Mouse (Mus musculus) heart, embryonic 11.5 days (tissue): ENCODE measurements at regions not wholly inside any gene's neighbourhood (a gene's known extent, or its start where the extent isn't known, plus 50 kb on each side); places are given as distances from the start of the nearest gene placed in this dataset.

ENCODE experiments used
- ATAC-seq: fragments of 200-750 bp; cut with Nextera tagmentation; replicated peaks from 2 replicates; pipeline ENCODE4 v1.8.0; 2017; ENCODE audit warnings: moderate library complexity; ENCODE audit not compliant: insufficient number of reproducible peaks, low FRiP score, low TSS enrichment
- H3K27ac ChIP-seq: fragments of 300-500 bp; sonication (generic); 2 replicates; pipeline ENCODE4 v1.5.1; 2014; ENCODE audit warnings: mild to moderate bottlenecking, low read depth, low read length
- H3K27me3 ChIP-seq: fragments of 300-500 bp; sonication (generic); 2 replicates; pipeline ENCODE4 v1.6.1; 2014; ENCODE audit warnings: mild to moderate bottlenecking, low read length, mixed read lengths; ENCODE audit not compliant: control insufficient read depth, insufficient read depth
- H3K36me3 ChIP-seq: fragments of 300-500 bp; sonication (generic); 2 replicates; pipeline ENCODE4 v1.6.1; 2014; ENCODE audit warnings: mild to moderate bottlenecking, low read length, moderate library complexity, mixed read lengths; ENCODE audit not compliant: control insufficient read depth, insufficient read depth
- H3K4me1 ChIP-seq: fragments of 300-500 bp; sonication (generic); 2 replicates; pipeline ENCODE4 v1.6.1; 2014; ENCODE audit warnings: low read length; ENCODE audit not compliant: control insufficient read depth, insufficient read depth
- H3K4me2 ChIP-seq: fragments of 300-500 bp; sonication (generic); 2 replicates; pipeline ENCODE4 v1.6.1; 2014; ENCODE audit warnings: mild to moderate bottlenecking, moderate library complexity
- H3K4me3 ChIP-seq: fragments of 300-500 bp; sonication (generic); 2 replicates; pipeline ENCODE4 v1.5.1; 2014; ENCODE audit warnings: low read depth, low read length
- H3K9ac ChIP-seq: fragments of 300-500 bp; sonication (generic); 2 replicates; pipeline ENCODE4 v1.6.1; 2014; ENCODE audit warnings: mild to moderate bottlenecking, low read depth, low read length, moderate library complexity
- H3K9me3 ChIP-seq: fragments of 300-500 bp; sonication (generic); replicated peaks from 2 replicates; pipeline ENCODE4 v1.6.1; 2016; ENCODE audit warnings: low read length; ENCODE audit not compliant: control insufficient read depth
- WGBS: fragments of 180-500 bp; shearing (Covaris S2); extraction: QIAGEN DNeasy Blood & Tissue Kit; methylation state at CpG from one replicate; pipeline ENCODE4 v1.1.7; 2014; ENCODE audit not compliant: insufficient replicate concordance; 5-methylcytosine and 5-hydroxymethylcytosine counted together

DNA sequence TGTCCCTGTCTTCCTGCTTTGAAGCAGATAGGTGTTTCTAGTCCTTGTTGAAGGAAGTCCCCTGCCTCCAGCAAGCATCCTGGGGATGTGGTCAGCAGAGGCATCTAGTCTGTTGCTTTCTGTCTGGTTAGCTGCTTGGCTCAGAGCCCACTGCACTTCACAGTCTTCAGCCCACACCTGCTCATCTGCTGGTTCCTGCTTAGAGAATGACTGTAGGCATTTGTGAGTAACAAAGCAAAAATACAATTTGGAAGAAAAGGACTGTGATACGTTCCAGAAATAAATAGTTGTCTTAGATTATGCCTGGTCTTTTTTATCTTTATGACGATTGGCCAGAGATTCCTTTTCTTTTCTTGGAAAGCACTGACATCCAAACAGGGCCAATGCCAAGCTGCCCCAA, 246.6 kb upstream of the Sox2 start:
- Histone ChIP-seq H3K27ac (no peak overlapping the region), H3K4me1 (no peaks in the 10 kb centered on the region), H3K4me3 (no peak overlapping the region), H3K4me2 (no peak overlapping the region), H3K9me3 (no peaks in the 10 kb centered on the region), H3K27me3 (no peaks in the 10 kb centered on the region), H3K36me3 (no peaks in the 10 kb centered on the region), H3K9ac (no peak overlapping the region)
- no peak for ATAC-seq
- 66% methylated on average over 2 of the region's 2 CpGs for WGBS

DNA sequence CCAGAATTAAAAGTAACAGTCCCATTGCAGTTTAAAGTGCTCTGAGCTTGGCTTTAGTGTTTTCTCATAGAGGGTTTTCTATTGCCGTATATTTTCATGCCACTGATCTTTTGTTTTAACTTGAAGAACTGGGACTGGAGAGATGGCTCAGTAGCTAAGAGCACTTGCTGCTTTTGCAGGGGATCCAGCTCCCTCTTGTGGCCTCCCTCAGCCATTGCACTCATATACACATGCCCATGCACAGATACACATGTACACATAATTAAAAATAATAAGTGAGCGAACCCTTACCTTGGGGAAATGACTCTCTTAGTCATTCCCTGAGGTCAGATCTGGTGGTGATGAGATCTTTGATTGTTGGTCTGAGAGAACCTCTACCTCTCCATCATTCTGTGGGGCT, 258.9 kb upstream of the Sox2 start:
- H3K27ac ChIP-seq = no peak overlapping the region
- no peaks in the 10 kb centered on the region; the same call in 1 of the 2 replicates for H3K9me3 ChIP-seq
- no peaks in the 10 kb centered on the region for H3K36me3 ChIP-seq
- H3K4me2 ChIP-seq = no peak overlapping the region
- H3K27me3 ChIP-seq = no peaks in the 10 kb centered on the region
- H3K9ac ChIP-seq = no peak overlapping the region
- WGBS = 82% methylated on average over 2 of the region's 2 CpGs
- H3K4me1 ChIP-seq = no peaks in the 10 kb centered on the region
- H3K4me3 ChIP-seq = no peak overlapping the region
- ATAC-seq = no peak

DNA sequence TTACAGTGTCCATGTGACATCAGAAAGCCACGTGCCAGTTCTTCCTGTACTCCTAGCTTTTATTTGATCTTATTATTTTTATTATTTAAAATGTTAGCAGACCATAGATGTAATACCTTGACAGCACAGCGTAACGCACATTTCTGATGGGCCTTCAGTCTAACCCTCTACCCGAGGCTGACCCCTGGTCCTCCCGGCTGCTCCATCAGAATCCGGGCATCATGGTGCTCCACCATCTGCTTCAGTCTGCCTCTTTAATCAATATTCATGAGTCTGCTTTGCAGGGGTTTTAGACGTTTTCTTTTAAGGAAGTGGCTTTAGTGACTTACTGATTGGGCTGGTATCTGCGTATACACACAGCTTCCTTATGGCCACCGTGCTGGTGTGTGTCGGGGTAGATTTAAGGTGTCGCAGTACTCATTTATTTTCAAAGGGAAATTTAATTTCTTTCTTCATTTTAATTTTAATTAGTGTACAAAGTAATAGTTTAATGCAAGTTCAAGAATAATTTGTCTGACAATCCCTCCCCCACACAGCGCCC, 265.2 kb upstream of the Sox2 start:
- Histone ChIP-seq H3K4me3 (no peak overlapping the region), H3K27ac (no peak overlapping the region), H3K9ac (no peak overlapping the region), H3K27me3 (no peaks in the 10 kb centered on the region), H3K4me2 (no peak overlapping the region), H3K9me3 (no peaks in the 10 kb centered on the region), H3K36me3 (no peaks in the 10 kb centered on the region), H3K4me1 (no peaks in the 10 kb centered on the region)
- ATAC-seq = 0 out of 2 replicates have a peak, but pooled peaks have one; percentile 22
- 82% methylated on average over 12 of the region's 12 CpGs for WGBS

DNA sequence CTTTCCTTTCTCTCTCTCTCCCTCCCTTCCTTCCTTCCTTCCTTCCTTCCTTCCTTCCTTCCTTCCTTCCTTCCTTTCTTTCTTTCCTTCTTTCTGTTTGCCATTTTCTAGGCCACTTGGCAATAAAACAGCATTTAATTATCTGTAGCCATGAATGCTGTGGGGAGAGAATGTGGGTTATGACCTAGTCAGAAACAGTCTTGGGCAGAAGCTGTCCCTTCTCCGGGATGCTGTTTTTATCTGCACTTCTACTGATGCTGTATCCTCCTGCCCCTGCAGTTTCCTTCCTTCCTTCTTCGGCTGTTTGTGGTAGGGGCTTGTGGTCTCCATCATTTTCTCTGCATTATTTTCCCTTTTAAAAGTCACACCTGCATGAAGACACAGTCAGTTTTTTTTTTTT, 272.3 kb upstream of the Sox2 start:
- no peak for ATAC-seq
- Histone ChIP-seq H3K4me1 (no peaks in the 10 kb centered on the region), H3K36me3 (no peaks in the 10 kb centered on the region), H3K27me3 (no peaks in the 10 kb centered on the region), H3K4me3 (no peak overlapping the region), H3K9ac (no peak overlapping the region), H3K4me2 (no peak overlapping the region), H3K9me3 (no peaks in the 10 kb centered on the region), H3K27ac (no peak overlapping the region)
- WGBS = 45% methylated on average over 2 of the region's 2 CpGs

DNA sequence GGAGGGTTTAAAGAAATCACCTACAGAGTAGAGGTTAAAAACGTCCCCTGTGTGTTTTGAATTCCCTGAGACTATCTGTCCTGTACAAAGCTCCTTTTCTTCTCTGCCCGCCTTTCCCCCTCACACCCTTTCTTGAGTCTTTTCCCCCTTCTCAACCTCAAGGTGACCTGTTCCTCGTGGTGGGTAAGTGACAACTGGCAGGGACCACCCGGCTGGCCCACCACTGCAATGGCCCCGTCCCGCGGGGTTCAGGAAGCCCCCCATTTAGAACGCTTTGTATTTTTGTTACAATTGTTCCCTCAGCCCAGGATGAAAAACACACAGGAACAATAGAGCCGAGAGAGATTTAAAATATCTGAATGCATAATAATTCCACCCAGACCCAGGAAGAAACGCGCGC, 272.9 kb upstream of the Sox2 start:
- Histone ChIP-seq H3K4me2 (no peak overlapping the region), H3K36me3 (no peaks in the 10 kb centered on the region), H3K9me3 (no peaks in the 10 kb centered on the region), H3K27me3 (no peaks in the 10 kb centered on the region), H3K9ac (no peak overlapping the region), H3K27ac (no peak overlapping the region), H3K4me1 (no peaks in the 10 kb centered on the region), H3K4me3 (no peak overlapping the region)
- no peak for ATAC-seq
- WGBS = 69% methylated on average over 12 of the region's 12 CpGs

DNA sequence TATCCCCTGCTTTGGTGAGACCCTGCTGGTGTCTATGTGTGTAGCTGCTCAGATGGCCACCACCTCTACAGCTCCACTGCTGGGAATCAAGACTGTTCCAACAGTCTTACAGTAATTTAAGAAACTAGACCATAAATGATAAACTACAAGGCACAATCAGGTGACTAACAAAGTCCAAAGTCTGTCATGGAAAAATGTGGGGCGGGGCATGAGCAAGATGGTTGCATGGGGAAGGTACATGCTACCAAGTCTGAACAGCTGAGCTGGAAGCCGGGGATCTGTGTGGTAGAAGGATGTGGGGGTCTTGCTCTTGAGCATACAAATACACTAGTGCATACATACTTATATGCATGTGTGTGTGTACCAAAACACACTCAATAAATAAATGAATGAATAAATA, 278.8 kb upstream of the Sox2 start:
- no peak for ATAC-seq
- Histone ChIP-seq H3K4me1 (no peaks in the 10 kb centered on the region), H3K9ac (no peak overlapping the region), H3K36me3 (no peaks in the 10 kb centered on the region), H3K4me2 (no peak overlapping the region), H3K4me3 (no peak overlapping the region), H3K27ac (no peak overlapping the region), H3K27me3 (no peaks in the 10 kb centered on the region), H3K9me3 (no peaks in the 10 kb centered on the region)
- 85% methylated on average over 2 of the region's 2 CpGs for WGBS

DNA sequence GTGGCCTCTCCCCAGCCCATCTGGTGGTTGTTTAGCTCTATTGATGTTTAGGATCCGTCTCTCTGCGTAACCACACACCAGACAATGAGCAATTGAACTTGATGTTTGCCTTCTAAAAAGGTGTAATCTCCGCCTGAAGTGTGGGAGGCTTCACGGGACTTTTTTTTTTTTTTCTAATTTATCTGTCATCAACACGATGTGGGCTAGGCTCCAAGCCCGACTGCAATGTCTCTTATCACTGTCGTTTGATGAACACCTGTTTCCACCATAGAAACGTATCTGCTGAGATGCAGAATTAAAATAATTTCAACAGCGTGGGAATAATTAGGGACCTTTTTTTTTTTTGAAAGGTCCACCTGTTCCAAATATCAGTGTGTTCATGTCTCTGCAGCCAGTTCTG, 257.0 kb upstream of the Dnajc19 start:
- no peak for ATAC-seq
- Histone ChIP-seq H3K27me3 (no peaks in the 10 kb centered on the region), H3K9ac (no peak overlapping the region), H3K4me3 (no peak overlapping the region), H3K4me2 (no peak overlapping the region), H3K36me3 (no peaks in the 10 kb centered on the region), H3K9me3 (no peaks in the 10 kb centered on the region), H3K27ac (no peak overlapping the region), H3K4me1 (no peaks in the 10 kb centered on the region)
- WGBS = 78% methylated on average over 9 of the region's 9 CpGs

DNA sequence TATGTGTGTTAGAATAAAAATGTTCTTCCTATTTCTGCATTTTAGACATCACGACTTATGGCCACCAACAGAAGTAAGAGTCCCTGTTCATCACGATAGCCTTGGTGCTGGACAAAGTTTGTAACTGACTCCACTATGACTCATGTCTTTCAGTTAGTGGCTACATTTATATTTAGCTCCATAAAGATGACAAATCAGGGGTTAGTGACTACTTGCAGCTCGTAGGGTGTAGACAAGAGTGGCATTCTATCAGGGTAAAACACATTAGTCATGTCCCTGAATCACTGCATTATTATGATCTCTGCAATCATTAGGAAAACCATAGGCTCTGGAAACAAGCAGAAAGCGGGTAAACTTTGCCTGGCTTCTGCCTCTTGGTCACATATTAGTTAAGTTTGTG, 252.4 kb upstream of the Dnajc19 start:
- no peaks in the 10 kb centered on the region for H3K27me3 ChIP-seq
- H3K9ac ChIP-seq = no peak overlapping the region
- H3K36me3 ChIP-seq = no peaks in the 10 kb centered on the region
- no peak overlapping the region for H3K4me3 ChIP-seq
- no peak for ATAC-seq
- no peaks in the 10 kb centered on the region for H3K4me1 ChIP-seq
- H3K4me2 ChIP-seq = no peak overlapping the region
- H3K9me3 ChIP-seq = no peaks in the 10 kb centered on the region
- no peak overlapping the region for H3K27ac ChIP-seq
- 66% methylated on average over 4 of the region's 4 CpGs for WGBS

DNA sequence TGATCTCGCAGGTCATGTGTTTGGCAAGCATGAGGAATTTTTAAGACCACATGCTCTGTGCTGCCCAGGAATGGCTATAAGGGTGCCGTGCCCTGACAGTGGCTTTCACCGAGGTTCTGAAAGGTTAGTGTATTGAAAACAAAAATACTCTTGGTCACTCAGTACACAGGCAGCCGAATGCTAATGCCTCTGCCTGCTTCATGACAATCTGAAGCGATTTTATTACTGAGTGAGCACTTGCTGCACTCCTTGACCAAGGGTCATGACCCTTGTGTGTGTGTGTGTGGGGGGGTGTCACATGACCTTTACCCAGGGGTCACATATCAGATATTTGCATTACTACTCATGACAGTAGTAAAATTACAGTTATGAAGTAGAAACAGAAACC, 250.8 kb upstream of the Dnajc19 start:
- H3K4me3 ChIP-seq = no peak overlapping the region
- no peaks in the 10 kb centered on the region for H3K4me1 ChIP-seq
- H3K4me2 ChIP-seq = no peak overlapping the region
- H3K9me3 ChIP-seq = no peaks in the 10 kb centered on the region
- H3K27me3 ChIP-seq = no peaks in the 10 kb centered on the region
- ATAC-seq = no peak
- 59% methylated on average over 5 of the region's 5 CpGs for WGBS
- no peak overlapping the region for H3K9ac ChIP-seq
- no peaks in the 10 kb centered on the region for H3K36me3 ChIP-seq
- H3K27ac ChIP-seq = no peak overlapping the region
